Mouse (Mus musculus) stomach, postnatal 0 days (tissue): Measurements from ENCODE around the gene Fus. TPM values are rescaled to one million over a fixed set of nuclear protein-coding genes. Genes with fewer than 3 reads are reported as not detected.

Experiments used
- ATAC-seq: fragments of 200-750 bp; cut with Nextera tagmentation; 2 replicates; pipeline ENCODE4 v1.8.0; 2017; ENCODE audit not compliant: low FRiP score, low TSS enrichment
- DNase-seq: peaks from one replicate; pipeline ENCODE4 v3.0.0-alpha.2; 2016; ENCODE audit warnings: low spot score
- H3K27ac ChIP-seq: fragments of 300-500 bp; sonication (generic); replicated peaks from 2 replicates; pipeline ENCODE4 v1.5.1; 2014; ENCODE audit warnings: mild to moderate bottlenecking, control low read depth
- H3K27me3 ChIP-seq: fragments of 300-500 bp; sonication (generic); 2 replicates; pipeline ENCODE4 v1.6.1; 2014; ENCODE audit warnings: low read length; ENCODE audit not compliant: control insufficient read depth, insufficient read depth
- H3K36me3 ChIP-seq: fragments of 300-500 bp; sonication (generic); 2 replicates; pipeline ENCODE4 v1.6.1; 2014; ENCODE audit warnings: low read length, mixed read lengths; ENCODE audit not compliant: control insufficient read depth, insufficient read depth
- H3K4me1 ChIP-seq: fragments of 300-500 bp; sonication (generic); replicated peaks from 2 replicates; pipeline ENCODE4 v1.6.1; 2014; ENCODE audit warnings: antibody characterized with exemption; ENCODE audit not compliant: control insufficient read depth, insufficient read depth
- H3K4me2 ChIP-seq: fragments of 300-500 bp; sonication (generic); replicated peaks from 2 replicates; pipeline ENCODE4 v1.6.1; 2014; ENCODE audit warnings: low read depth, mild to moderate bottlenecking, control low read depth, moderate library complexity
- H3K4me3 ChIP-seq: fragments of 300-500 bp; sonication (generic); 2 replicates; pipeline ENCODE4 v1.5.1; 2014; ENCODE audit warnings: low read depth, low read length, control low read depth
- H3K9ac ChIP-seq: fragments of 300-500 bp; sonication (generic); 2 replicates; pipeline ENCODE4 v1.6.1; 2014; ENCODE audit warnings: mild to moderate bottlenecking, low read length, control low read depth, mixed read lengths
- H3K9me3 ChIP-seq: fragments of 300-500 bp; sonication (generic); 2 replicates; pipeline ENCODE4 v1.6.1; 2016; ENCODE audit warnings: low read length; ENCODE audit not compliant: control insufficient read depth
- CTCF ChIP-seq: IDR thresholded peaks from 2 replicates; pipeline ENCODE4 v1.5.1; 2016; ENCODE audit warnings: antibody characterized with exemption, low read depth, mild to moderate bottlenecking, moderate library complexity
- EP300 ChIP-seq: optimal IDR thresholded peaks from 2 replicates; pipeline ENCODE3; 2016; ENCODE audit warnings: antibody characterized with exemption
- WGBS: fragments of 180-500 bp; shearing (Covaris S2); extraction: QIAGEN DNeasy Blood & Tissue Kit; methylation state at CpG from one replicate; pipeline ENCODE4 v1.1.7; 2014; 5-methylcytosine and 5-hydroxymethylcytosine counted together
- polyA plus RNA-seq: library from polyadenylated mRNA; unstranded; fragments of >200 nt; fragmentation: Nextera tagmentation; extraction: Ambion mirVana; gene quantifications from 2 replicates; pipeline ENCODE4 v1.2.1, GENCODE M21; 2015

The Fus gene
- polyA plus RNA-seq, 1 experiment from 2014 or later: 130 TPM

DNA sequence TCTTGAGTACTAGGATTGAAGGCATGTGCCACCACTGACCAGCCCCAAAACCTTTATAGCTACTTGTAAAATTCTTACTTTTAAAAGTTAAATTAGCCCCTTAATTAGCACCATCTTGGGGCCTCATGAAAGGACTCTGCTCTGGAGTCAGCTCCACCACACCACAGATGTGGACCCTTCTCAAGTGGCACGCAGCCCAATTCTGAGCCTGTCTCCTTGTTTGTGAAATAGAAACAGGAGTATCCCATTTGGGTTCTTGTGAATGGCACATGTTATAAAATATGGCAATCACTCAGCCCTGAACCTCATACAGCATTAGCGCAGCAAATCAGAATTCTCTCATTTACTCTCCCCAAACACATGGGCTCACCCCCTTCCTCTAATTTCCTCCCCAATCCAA lies 11.6 kb downstream of the Fus start:
- peaks cover 43% of the 10 kb centered on the region for H3K36me3 ChIP-seq
- 91% methylated on average over 2 of the region's 2 CpGs for WGBS

DNA sequence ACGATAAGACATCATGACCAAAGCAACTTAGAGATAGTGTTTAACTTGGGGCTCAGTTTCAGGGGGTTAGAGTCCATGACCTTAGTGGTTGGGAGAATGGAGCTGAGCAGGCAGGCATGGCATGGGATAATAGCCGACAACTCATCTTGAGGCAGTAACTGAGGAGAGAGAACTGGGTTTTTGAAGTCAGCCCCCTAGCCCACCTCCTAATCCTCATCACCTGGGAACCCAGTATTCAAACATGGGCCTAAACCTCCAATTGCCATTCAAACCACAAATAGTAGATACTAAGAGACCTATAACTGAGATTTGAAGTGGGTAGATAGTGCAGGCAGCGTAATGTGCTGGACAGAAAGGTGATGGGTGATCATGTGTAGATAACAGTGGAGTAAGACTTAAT lies 13.3 kb downstream of the Fus start:
- H3K4me2 ChIP-seq: no peak overlapping the region
- WGBS: 89% methylated on average over 3 of the region's 3 CpGs
- no peaks in the 10 kb centered on the region for H3K4me1 ChIP-seq
- H3K27ac ChIP-seq: no peak overlapping the region
- H3K4me3 ChIP-seq: no peak overlapping the region
- H3K36me3 ChIP-seq: peaks cover 40% of the 10 kb centered on the region
- H3K27me3 ChIP-seq: no peaks in the 10 kb centered on the region
- ATAC-seq (no peak), DNase-seq (no peak)
- H3K9me3 ChIP-seq: no peaks in the 10 kb centered on the region
- no peak overlapping the region for H3K9ac ChIP-seq
- no peak for TF ChIP-seq EP300
- TF ChIP-seq CTCF: no peak

More for the DNA sequence above, 11.6 kb downstream of the Fus start:
- ATAC-seq: no peak
- H3K4me3 ChIP-seq: no peak overlapping the region
- no peak for TF ChIP-seq EP300
- no peak for TF ChIP-seq CTCF
- H3K27me3 ChIP-seq: no peaks in the 10 kb centered on the region
- no peak overlapping the region for H3K4me2 ChIP-seq
- no peaks in the 10 kb centered on the region for H3K4me1 ChIP-seq
- DNase-seq: no peak
- H3K9me3 ChIP-seq: no peaks in the 10 kb centered on the region
- no peak overlapping the region for H3K9ac ChIP-seq
- no peak overlapping the region for H3K27ac ChIP-seq

DNA sequence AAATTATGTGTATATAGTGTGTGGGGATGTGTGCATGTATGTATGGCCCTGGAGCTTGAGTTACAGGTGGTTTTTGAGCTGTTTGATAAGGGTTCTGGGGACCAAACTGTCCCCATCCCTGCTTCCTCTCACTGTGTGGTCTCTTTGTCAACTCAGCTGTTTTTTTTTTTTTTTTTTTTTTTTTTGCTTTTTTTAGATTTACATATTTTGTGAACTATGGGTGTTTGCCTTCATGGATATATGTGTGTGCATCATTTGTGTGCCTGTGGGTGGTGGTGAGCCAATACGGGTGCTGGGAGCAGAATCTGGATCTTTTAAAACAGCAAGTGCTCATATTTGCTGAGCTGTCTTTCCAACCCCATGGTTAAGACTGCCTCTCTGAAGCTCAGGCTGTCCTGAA lies 21.6 kb downstream of the Fus start:
- no peak for TF ChIP-seq CTCF
- TF ChIP-seq EP300: no peak
- Histone ChIP-seq H3K27me3 (no peaks in the 10 kb centered on the region), H3K9me3 (no peaks in the 10 kb centered on the region), H3K27ac (no peak overlapping the region), H3K36me3 (peaks cover 18% of the 10 kb centered on the region), H3K9ac (no peak overlapping the region), H3K4me2 (no peak overlapping the region), H3K4me3 (no peak overlapping the region), H3K4me1 (no peaks in the 10 kb centered on the region)
- DNase-seq (no peak), ATAC-seq (no peak)
- 81% methylated on average over 1 of the region's 1 CpGs for WGBS

GRCm38 (mm10) chr7:127991643-127992487 lies 24.6 kb downstream of the Fus start:
- Histone ChIP-seq H3K9ac (no peak overlapping the region), H3K27me3 (no peaks in the 10 kb centered on the region), H3K4me3 (no peak overlapping the region), H3K27ac (peak overlapping the region; percentile 90), H3K36me3 (peaks cover 6% of the 10 kb centered on the region; the same call in 1 of the 2 replicates), H3K4me2 (peak overlapping the region; percentile 58), H3K9me3 (no peaks in the 10 kb centered on the region), H3K4me1 (no peaks in the 10 kb centered on the region)
- ATAC-seq (peak; percentile 58), DNase-seq (peak; percentile 85)
- 42% methylated on average over 6 of the region's 6 CpGs for WGBS
- TF ChIP-seq CTCF (peak; percentile 78), EP300 (no peak)

DNA sequence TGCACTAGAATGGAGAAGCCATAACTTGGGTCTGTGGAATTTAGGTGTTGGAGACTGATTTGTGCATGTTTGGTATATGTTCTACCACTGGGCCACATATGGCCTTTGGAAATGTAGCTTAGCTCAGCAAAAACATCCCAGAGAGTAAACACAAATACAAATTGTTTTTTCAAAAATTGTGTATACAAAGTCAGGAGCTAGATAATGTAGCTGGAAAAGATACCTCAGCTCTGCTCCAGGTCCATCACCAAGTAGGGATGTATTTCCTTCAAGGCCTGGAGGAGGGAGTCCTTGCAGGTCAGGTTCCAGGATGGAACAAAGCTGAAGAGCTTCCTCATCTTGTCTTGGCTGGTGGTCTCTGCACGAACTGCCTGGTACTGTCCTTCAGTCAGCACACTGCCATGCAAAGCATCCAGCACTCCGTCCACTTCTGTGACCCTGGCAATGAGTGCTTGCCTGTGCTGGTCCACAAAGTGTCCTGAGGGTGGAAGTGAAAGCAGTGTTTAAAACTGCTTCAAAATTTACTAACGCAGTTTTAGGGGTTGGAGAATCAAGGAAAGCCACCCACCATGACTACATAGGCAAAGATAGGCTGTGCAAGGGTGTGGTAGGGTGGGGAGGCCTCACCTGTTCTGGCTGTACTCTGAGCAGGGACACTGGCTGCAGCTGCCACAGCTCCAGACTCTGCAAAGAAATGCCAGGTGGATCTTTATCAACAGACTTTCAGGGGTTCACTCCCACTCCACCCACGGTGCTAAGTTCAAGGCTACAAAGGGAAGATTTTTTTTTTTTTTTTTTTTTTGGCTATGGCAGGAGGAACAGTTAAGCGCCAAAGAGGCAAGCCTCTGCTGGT lies 25.5 kb downstream of the Fus start:
- peak; percentile 47 for DNase-seq
- peak overlapping the region; percentile 55 for H3K9ac ChIP-seq
- peak overlapping the region; percentile 90 for H3K27ac ChIP-seq
- H3K36me3 ChIP-seq: peaks cover 3% of the 10 kb centered on the region; the same call in 1 of the 2 replicates
- H3K4me2 ChIP-seq: peak overlapping the region; percentile 58
- ATAC-seq: peak; percentile 68
- H3K4me3 ChIP-seq: peak overlapping the region; percentile 41
- 23% methylated on average over 5 of the region's 5 CpGs for WGBS
- H3K27me3 ChIP-seq: no peaks in the 10 kb centered on the region
- H3K4me1 ChIP-seq: no peaks in the 10 kb centered on the region
- no peaks in the 10 kb centered on the region for H3K9me3 ChIP-seq
- TF ChIP-seq CTCF: no peak
- TF ChIP-seq EP300: no peak
